Mouse (Mus musculus) kidney, postnatal 0 days (tissue): ENCODE measurements around the gene Rtp1. TPM values are rescaled to one million over a fixed set of nuclear protein-coding genes. Genes with fewer than 3 reads are reported as not detected.

Experiments
- ATAC-seq: fragments of 200-750 bp; cut with Nextera tagmentation; replicated peaks from 2 replicates; pipeline ENCODE4 v1.8.0; 2017; ENCODE audit warnings: low read depth, moderate number of reproducible peaks, moderate TSS enrichment, moderate library complexity; ENCODE audit not compliant: low FRiP score
- DNase-seq: peaks from one replicate; pipeline ENCODE4 v3.0.0-alpha.2; 2016; ENCODE audit warnings: low spot score
- H3K27ac ChIP-seq: fragments of 300-500 bp; sonication (generic); 2 replicates; pipeline ENCODE4 v1.5.1; 2014; ENCODE audit warnings: mild to moderate bottlenecking
- H3K27me3 ChIP-seq: fragments of 300-500 bp; sonication (generic); 2 replicates; pipeline ENCODE4 v1.6.1; 2014; ENCODE audit warnings: low read length, mixed read lengths; ENCODE audit not compliant: insufficient read depth
- H3K36me3 ChIP-seq: fragments of 300-500 bp; sonication (generic); 2 replicates; pipeline ENCODE4 v1.6.1; 2014; ENCODE audit warnings: low read length, mixed read lengths; ENCODE audit not compliant: insufficient read depth
- H3K4me1 ChIP-seq: fragments of 300-500 bp; sonication (generic); replicated peaks from 2 replicates; pipeline ENCODE4 v1.6.1; 2014; ENCODE audit warnings: antibody characterized with exemption, low read length, mixed read lengths; ENCODE audit not compliant: insufficient read depth
- H3K4me2 ChIP-seq: fragments of 300-500 bp; sonication (generic); 2 replicates; pipeline ENCODE4 v1.6.1; 2014; ENCODE audit warnings: mild to moderate bottlenecking, low read length, moderate library complexity, mixed read lengths
- H3K4me3 ChIP-seq: fragments of 300-500 bp; sonication (generic); replicated peaks from 2 replicates; pipeline ENCODE4 v1.5.1; 2014; ENCODE audit warnings: low read depth, low read length
- H3K9ac ChIP-seq: fragments of 300-500 bp; sonication (generic); 2 replicates; pipeline ENCODE4 v1.6.1; 2014; ENCODE audit warnings: low read depth, low read length
- H3K9me3 ChIP-seq: fragments of 300-500 bp; sonication (generic); replicated peaks from 2 replicates; pipeline ENCODE4 v1.6.1; 2016; ENCODE audit warnings: low read length, inconsistent platforms, mixed read lengths
- CTCF ChIP-seq: IDR thresholded peaks from 2 replicates; pipeline ENCODE4 v1.5.1; 2016; ENCODE audit warnings: antibody characterized with exemption, low read depth, mild to moderate bottlenecking, moderate library complexity
- WGBS: fragments of 180-500 bp; shearing (Covaris S2); extraction: QIAGEN DNeasy Blood & Tissue Kit; methylation state at CpG from one replicate; pipeline ENCODE4 v1.1.7; 2014; 5-methylcytosine and 5-hydroxymethylcytosine counted together
- polyA plus RNA-seq: library from polyadenylated mRNA; unstranded; fragments of >200 nt; fragmentation: Nextera tagmentation; extraction: Ambion mirVana; gene quantifications from 2 replicates; pipeline ENCODE4 v1.2.1, GENCODE M21; 2015

Rtp1 gene
- polyA plus RNA-seq, 1 experiment from 2014 or later, result not detected

DNA sequence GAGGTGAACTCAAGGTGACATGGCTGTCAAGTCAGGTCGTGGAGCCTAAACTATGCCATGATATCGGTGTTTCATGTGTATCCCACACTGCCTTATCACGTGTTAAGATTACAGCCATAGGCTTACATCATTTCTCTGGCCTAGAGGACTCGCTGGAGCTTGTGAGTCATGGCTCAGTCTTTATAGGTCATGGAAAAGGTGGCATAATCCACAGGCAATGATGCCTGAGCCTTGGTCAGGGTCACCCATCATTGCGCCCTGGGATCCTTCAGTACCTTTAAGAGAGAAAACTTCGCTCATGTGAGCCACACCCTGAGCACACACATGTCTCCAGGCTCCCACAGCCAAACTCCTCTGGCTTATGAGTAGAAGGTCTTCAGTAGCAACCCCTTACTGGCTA is 42.6 kb downstream of the Rtp1 start:
- H3K27me3 ChIP-seq, result no peaks in the 10 kb centered on the region
- no peak overlapping the region for H3K4me2 ChIP-seq
- DNase-seq (no peak), ATAC-seq (no peak)
- H3K4me3 ChIP-seq, result no peak overlapping the region
- H3K9ac ChIP-seq, result no peak overlapping the region
- no peak for TF ChIP-seq CTCF
- H3K4me1 ChIP-seq, result no peaks in the 10 kb centered on the region
- 90% methylated on average over 6 of the region's 6 CpGs for WGBS
- no peaks in the 10 kb centered on the region for H3K36me3 ChIP-seq
- no peak overlapping the region for H3K27ac ChIP-seq
- H3K9me3 ChIP-seq, result no peaks in the 10 kb centered on the region

DNA sequence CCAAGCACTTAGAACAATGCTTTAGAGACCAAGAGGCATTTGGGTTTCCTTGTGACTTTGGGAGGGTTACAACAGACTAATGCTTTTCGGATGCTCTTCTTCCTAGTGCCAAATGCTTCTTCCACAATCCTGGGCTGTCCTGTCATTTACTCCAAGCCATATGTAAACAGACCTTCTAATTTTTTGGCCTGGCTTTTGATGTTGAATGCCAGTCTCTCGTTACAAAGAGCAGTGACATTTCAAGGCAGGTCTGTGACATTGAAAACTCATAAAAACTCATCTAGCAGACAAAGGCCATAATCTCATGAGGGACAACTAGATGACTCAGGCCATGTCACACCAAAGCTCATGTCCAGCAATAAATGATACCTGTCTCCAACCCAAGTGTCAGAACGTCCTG is 43.1 kb downstream of the Rtp1 start:
- ATAC-seq, result no peak
- WGBS, result 43% methylated on average over 3 of the region's 3 CpGs
- no peaks in the 10 kb centered on the region for H3K4me1 ChIP-seq
- H3K4me2 ChIP-seq, result no peak overlapping the region
- no peak for DNase-seq
- no peak for TF ChIP-seq CTCF
- no peaks in the 10 kb centered on the region for H3K36me3 ChIP-seq
- no peak overlapping the region for H3K9ac ChIP-seq
- no peaks in the 10 kb centered on the region for H3K27me3 ChIP-seq
- H3K9me3 ChIP-seq, result no peaks in the 10 kb centered on the region
- H3K4me3 ChIP-seq, result no peak overlapping the region
- no peak overlapping the region for H3K27ac ChIP-seq

DNA sequence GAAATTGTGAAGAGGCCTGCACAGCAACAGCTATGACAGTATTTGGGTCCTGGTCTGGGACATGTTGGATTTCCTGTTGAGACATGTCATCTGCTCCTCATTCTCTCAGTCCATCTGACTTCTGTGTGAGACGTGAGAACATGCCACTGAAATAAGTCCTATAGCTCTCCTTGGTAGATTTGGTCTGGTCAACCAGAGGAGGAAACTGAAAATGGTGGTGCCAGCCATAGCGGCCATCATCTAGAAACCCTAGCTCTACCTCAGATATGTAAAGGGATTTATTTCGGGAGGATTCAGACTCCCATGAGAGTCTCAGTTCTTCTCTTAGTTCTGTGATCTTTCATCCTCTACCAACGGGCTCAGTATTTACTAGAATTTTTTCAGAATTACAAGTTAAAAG is 46.7 kb downstream of the Rtp1 start:
- H3K4me2 ChIP-seq, result no peak overlapping the region
- no peak overlapping the region for H3K9ac ChIP-seq
- TF ChIP-seq CTCF, result no peak
- no peaks in the 10 kb centered on the region for H3K36me3 ChIP-seq
- WGBS, result 90% methylated on average over 4 of the region's 4 CpGs
- no peaks in the 10 kb centered on the region for H3K4me1 ChIP-seq
- H3K27me3 ChIP-seq, result no peaks in the 10 kb centered on the region
- H3K9me3 ChIP-seq, result no peaks in the 10 kb centered on the region
- ATAC-seq (no peak), DNase-seq (no peak)
- H3K27ac ChIP-seq, result no peak overlapping the region
- H3K4me3 ChIP-seq, result no peak overlapping the region

GRCm38 (mm10) chr16:23476598-23476997 is 47.7 kb downstream of the Rtp1 start:
- TF ChIP-seq CTCF, result no peak

GRCm38 (mm10) chr16:23479872-23480603 is 51.1 kb downstream of the Rtp1 start:
- WGBS, result 77% methylated on average over 7 of the region's 7 CpGs
- no peak for ATAC-seq
- no peak for TF ChIP-seq CTCF
- Histone ChIP-seq H3K4me1 (no peaks in the 10 kb centered on the region), H3K9me3 (no peaks in the 10 kb centered on the region), H3K4me2 (no peak overlapping the region), H3K36me3 (no peaks in the 10 kb centered on the region), H3K27ac (no peak overlapping the region), H3K4me3 (no peak overlapping the region), H3K27me3 (no peaks in the 10 kb centered on the region), H3K9ac (no peak overlapping the region)
- no peak for DNase-seq

More at GRCm38 (mm10) chr16:23476598-23476997, 47.7 kb downstream of the Rtp1 start:
- no peak overlapping the region for H3K9ac ChIP-seq
- no peaks in the 10 kb centered on the region for H3K36me3 ChIP-seq
- DNase-seq (no peak), ATAC-seq (no peak)
- no peak overlapping the region for H3K4me3 ChIP-seq
- H3K9me3 ChIP-seq, result no peaks in the 10 kb centered on the region
- H3K27me3 ChIP-seq, result no peaks in the 10 kb centered on the region
- H3K4me2 ChIP-seq, result no peak overlapping the region
- H3K4me1 ChIP-seq, result no peaks in the 10 kb centered on the region
- no peak overlapping the region for H3K27ac ChIP-seq

- no peaks in the 10 kb centered on the region for H3K27me3 ChIP-seq
- H3K4me1 ChIP-seq, result no peaks in the 10 kb centered on the region
- TF ChIP-seq CTCF, result no peak
- no peak overlapping the region for H3K27ac ChIP-seq
- DNase-seq (no peak), ATAC-seq (no peak)
- 82% methylated on average over 3 of the region's 3 CpGs for WGBS
- no peaks in the 10 kb centered on the region for H3K36me3 ChIP-seq
- H3K4me3 ChIP-seq, result no peak overlapping the region
- no peak overlapping the region for H3K4me2 ChIP-seq
- no peaks in the 10 kb centered on the region for H3K9me3 ChIP-seq
- H3K9ac ChIP-seq, result no peak overlapping the region
These were observed 53.3 kb downstream of the Rtp1 start for GRCm38 (mm10) chr16:23482218-23482617.

- WGBS, result 93% methylated on average over 12 of the region's 12 CpGs
These were observed 53.9 kb downstream of the Rtp1 start for GRCm38 (mm10) chr16:23482846-23483245.

More at GRCm38 (mm10) chr16:23482846-23483245, 53.9 kb downstream of the Rtp1 start:
- Histone ChIP-seq H3K4me1 (no peaks in the 10 kb centered on the region), H3K9me3 (no peaks in the 10 kb centered on the region), H3K4me3 (no peak overlapping the region), H3K9ac (no peak overlapping the region), H3K27me3 (no peaks in the 10 kb centered on the region), H3K27ac (no peak overlapping the region), H3K36me3 (no peaks in the 10 kb centered on the region), H3K4me2 (no peak overlapping the region)
- DNase-seq, result no peak
- ATAC-seq, result no peak
- TF ChIP-seq CTCF, result no peak
